Mouse (Mus musculus) kidney, embryonic 14.5 days (tissue): ENCODE measurements around the gene Schip1. TPM values are rescaled to one million over a fixed set of nuclear protein-coding genes. Genes with fewer than 3 reads are reported as not detected.

Experiments used
- ATAC-seq: fragments of 200-750 bp; cut with Nextera tagmentation; 2 replicates; pipeline ENCODE4 v1.8.0; 2017; ENCODE audit warnings: moderate number of reproducible peaks, mild to moderate bottlenecking, moderate TSS enrichment, moderate library complexity; ENCODE audit not compliant: low FRiP score, low TSS enrichment
- H3K27ac ChIP-seq: fragments of 300-500 bp; sonication (generic); 2 replicates; pipeline ENCODE4 v1.5.1; 2014; ENCODE audit warnings: low read depth, mild to moderate bottlenecking, low read length, moderate library complexity, mixed read lengths
- H3K27me3 ChIP-seq: fragments of 300-500 bp; sonication (generic); 2 replicates; pipeline ENCODE4 v1.6.1; 2014; ENCODE audit warnings: mild to moderate bottlenecking, low read length; ENCODE audit not compliant: control insufficient read depth, insufficient read depth
- H3K36me3 ChIP-seq: fragments of 300-500 bp; sonication (generic); 2 replicates; pipeline ENCODE4 v1.6.1; 2014; ENCODE audit warnings: low read length, mixed read lengths; ENCODE audit not compliant: control insufficient read depth, insufficient read depth
- H3K4me1 ChIP-seq: fragments of 300-500 bp; sonication (generic); 2 replicates; pipeline ENCODE4 v1.6.1; 2014; ENCODE audit warnings: low read length, mixed read lengths; ENCODE audit not compliant: control insufficient read depth, insufficient read depth
- H3K4me2 ChIP-seq: fragments of 300-500 bp; sonication (generic); replicated peaks from 2 replicates; pipeline ENCODE4 v1.6.1; 2014; ENCODE audit warnings: low read depth, mild to moderate bottlenecking, low read length
- H3K4me3 ChIP-seq: fragments of 300-500 bp; sonication (generic); 2 replicates; pipeline ENCODE4 v1.5.1; 2014; ENCODE audit warnings: mild to moderate bottlenecking, low read length
- H3K9ac ChIP-seq: fragments of 300-500 bp; sonication (generic); 2 replicates; pipeline ENCODE4 v1.6.1; 2014; ENCODE audit warnings: low read depth, mild to moderate bottlenecking, low read length, moderate library complexity
- H3K9me3 ChIP-seq: fragments of 300-500 bp; sonication (generic); 2 replicates; pipeline ENCODE4 v1.6.1; 2016; ENCODE audit warnings: low read length; ENCODE audit not compliant: control insufficient read depth
- WGBS: fragments of 180-500 bp; shearing (Covaris S2); extraction: QIAGEN DNeasy Blood & Tissue Kit; methylation state at CpG from one replicate; pipeline ENCODE4 v1.1.7; 2014; 5-methylcytosine and 5-hydroxymethylcytosine counted together
- polyA plus RNA-seq: library from polyadenylated mRNA; unstranded; fragments of >200 nt; fragmentation: Nextera tagmentation; extraction: Ambion mirVana; gene quantifications from 2 replicates; pipeline ENCODE4 v1.2.1, GENCODE M21; 2014

Gene Schip1
- polyA plus RNA-seq, 1 experiment from 2014 or later = 50.1 TPM

DNA sequence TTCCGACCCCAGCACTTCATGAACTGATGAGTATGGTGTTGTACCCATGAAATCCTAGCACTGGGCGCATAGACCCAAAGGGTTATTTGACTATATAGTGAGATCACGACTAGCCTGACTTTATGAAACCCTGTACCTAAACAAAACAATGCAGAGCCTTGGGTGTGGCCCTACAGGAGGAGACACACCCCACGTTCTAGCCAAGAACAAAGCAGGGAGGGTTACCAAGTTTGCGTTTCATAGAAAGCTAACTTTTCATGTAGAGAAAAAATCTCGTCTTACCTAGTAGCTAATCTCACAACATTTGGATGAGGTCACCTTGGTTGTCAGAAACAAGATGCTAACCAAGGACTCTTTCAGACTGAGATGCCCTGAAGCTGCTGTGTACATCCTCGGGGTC lies 411.7 kb downstream of the Schip1 start:
- Histone ChIP-seq H3K36me3 (no peaks in the 10 kb centered on the region), H3K27ac (no peak overlapping the region), H3K4me2 (no peak overlapping the region), H3K4me1 (0 out of 2 replicates have a peak, but pooled peaks cover 3% of the 10 kb centered on the region), H3K27me3 (no peaks in the 10 kb centered on the region), H3K4me3 (no peak overlapping the region), H3K9ac (no peak overlapping the region), H3K9me3 (no peaks in the 10 kb centered on the region)
- no peak for ATAC-seq
- 89% methylated on average over 7 of the region's 7 CpGs for WGBS

DNA sequence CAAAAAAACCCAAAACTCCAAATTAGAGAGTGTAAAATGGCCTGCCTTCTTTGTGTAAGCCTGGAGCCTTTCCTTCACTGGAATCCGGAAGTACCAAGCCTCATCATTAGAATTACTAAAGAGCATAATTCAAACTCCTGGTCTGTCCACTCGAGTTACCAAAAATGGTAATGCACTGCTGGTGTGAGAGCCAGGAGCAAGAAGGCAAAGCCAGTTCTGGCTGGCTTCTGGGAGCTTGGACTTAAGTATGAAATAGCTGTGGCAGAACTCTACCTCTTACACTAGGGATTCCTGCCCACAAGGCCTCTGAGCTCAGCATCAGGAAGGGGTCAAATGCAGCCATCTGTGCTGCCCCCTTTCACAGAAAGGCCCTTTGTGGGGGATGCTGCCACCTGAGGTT lies 412.9 kb downstream of the Schip1 start:
- no peak overlapping the region for H3K4me2 ChIP-seq
- no peak for ATAC-seq
- WGBS = 40% methylated on average over 2 of the region's 2 CpGs
- H3K27ac ChIP-seq = no peak overlapping the region
- no peaks in the 10 kb centered on the region for H3K27me3 ChIP-seq
- H3K36me3 ChIP-seq = no peaks in the 10 kb centered on the region
- H3K9ac ChIP-seq = no peak overlapping the region
- H3K4me3 ChIP-seq = no peak overlapping the region
- no peaks in the 10 kb centered on the region for H3K9me3 ChIP-seq
- H3K4me1 ChIP-seq = 0 out of 2 replicates have a peak, but pooled peaks cover 3% of the 10 kb centered on the region

DNA sequence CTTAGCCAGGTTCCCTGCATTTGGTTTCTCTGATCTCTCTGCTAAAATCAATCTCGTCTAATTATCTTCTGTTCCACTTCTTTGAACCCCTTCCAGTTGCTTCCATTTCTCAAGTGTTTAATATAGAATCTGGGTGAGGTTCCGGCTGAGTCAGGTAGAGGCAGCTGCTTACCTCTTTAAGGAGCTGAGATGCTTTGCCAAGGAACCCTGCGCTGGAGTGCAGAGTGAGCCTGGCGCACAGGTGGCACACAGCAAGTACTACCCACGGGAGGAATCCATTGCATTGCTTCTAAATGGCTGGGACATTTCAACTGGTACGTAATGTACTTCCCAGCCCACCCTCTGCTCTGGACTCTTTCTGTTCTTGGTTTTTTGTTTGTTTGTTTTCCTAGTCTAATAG lies 414.7 kb downstream of the Schip1 start:
- H3K4me3 ChIP-seq = no peak overlapping the region
- H3K4me1 ChIP-seq = 0 out of 2 replicates have a peak, but pooled peaks cover 3% of the 10 kb centered on the region
- H3K9me3 ChIP-seq = no peaks in the 10 kb centered on the region
- H3K9ac ChIP-seq = no peak overlapping the region
- no peak overlapping the region for H3K4me2 ChIP-seq
- H3K27me3 ChIP-seq = no peaks in the 10 kb centered on the region
- H3K27ac ChIP-seq = no peak overlapping the region
- no peak for ATAC-seq
- no peaks in the 10 kb centered on the region for H3K36me3 ChIP-seq
- WGBS = 82% methylated on average over 6 of the region's 6 CpGs

GRCm38 (mm10) chr3:68483517-68483916 lies 418.9 kb downstream of the Schip1 start:
- H3K27ac ChIP-seq = no peak overlapping the region
- no peak overlapping the region for H3K4me3 ChIP-seq
- no peak overlapping the region for H3K4me2 ChIP-seq
- H3K36me3 ChIP-seq = no peaks in the 10 kb centered on the region
- H3K27me3 ChIP-seq = no peaks in the 10 kb centered on the region
- ATAC-seq = no peak
- peaks cover 4% of the 10 kb centered on the region; the same call in 1 of the 2 replicates for H3K4me1 ChIP-seq
- H3K9me3 ChIP-seq = no peaks in the 10 kb centered on the region
- H3K9ac ChIP-seq = no peak overlapping the region
- 97% methylated on average over 3 of the region's 3 CpGs for WGBS

- Histone ChIP-seq H3K4me1 (peaks cover 4% of the 10 kb centered on the region; the same call in 1 of the 2 replicates), H3K9me3 (no peaks in the 10 kb centered on the region), H3K27me3 (no peaks in the 10 kb centered on the region), H3K27ac (no peak overlapping the region), H3K36me3 (no peaks in the 10 kb centered on the region), H3K4me2 (no peak overlapping the region), H3K9ac (no peak overlapping the region), H3K4me3 (no peak overlapping the region)
- no peak for ATAC-seq
- 91% methylated on average over 9 of the region's 9 CpGs for WGBS
These were observed 419.4 kb downstream of the Schip1 start for GRCm38 (mm10) chr3:68484021-68484420.

DNA sequence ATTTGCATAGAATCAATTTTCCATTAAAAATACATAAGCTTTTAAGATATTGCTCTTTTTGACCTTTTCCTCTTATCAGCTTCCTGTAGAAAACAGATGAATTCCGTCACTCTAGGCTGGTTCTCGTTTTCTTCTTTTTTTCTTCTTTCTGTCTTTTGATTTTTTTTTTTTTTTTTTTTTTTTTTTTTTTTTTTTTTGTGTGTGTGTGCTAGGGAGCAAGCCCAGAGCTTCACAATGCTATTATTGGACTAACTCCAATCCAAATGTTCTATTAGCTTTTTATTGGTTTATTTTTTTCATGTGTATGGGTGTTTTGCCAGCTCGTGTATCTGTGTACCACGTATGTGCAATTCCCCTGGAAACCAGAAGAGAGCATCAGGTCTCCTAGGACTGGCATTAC lies 420.0 kb downstream of the Schip1 start:
- no peak overlapping the region for H3K4me2 ChIP-seq
- H3K36me3 ChIP-seq = no peaks in the 10 kb centered on the region
- peaks cover 4% of the 10 kb centered on the region; the same call in 1 of the 2 replicates for H3K4me1 ChIP-seq
- WGBS = 69% methylated on average over 4 of the region's 4 CpGs
- ATAC-seq = no peak
- H3K4me3 ChIP-seq = no peak overlapping the region
- H3K9me3 ChIP-seq = no peaks in the 10 kb centered on the region
- no peak overlapping the region for H3K9ac ChIP-seq
- no peak overlapping the region for H3K27ac ChIP-seq
- no peaks in the 10 kb centered on the region for H3K27me3 ChIP-seq

DNA sequence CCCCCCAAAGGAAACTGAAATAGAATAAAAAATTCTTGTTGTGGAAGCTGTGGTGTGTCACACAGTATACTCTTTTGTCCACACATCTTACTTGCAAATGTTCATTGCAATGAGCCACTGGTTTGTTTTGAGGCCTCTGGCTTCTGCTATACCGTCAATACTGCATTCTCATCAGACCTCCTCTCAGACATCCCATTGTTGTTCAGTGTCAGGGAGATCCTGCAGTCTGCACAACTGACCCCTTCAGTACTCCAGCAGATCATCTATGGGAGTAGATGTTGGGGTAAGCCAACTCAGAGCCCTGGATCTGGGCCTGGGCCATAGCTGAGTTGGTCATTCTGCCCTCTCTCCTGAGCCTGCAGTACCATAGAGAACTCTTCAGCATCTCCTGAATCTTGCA lies 423.0 kb downstream of the Schip1 start:
- H3K4me2 ChIP-seq = no peak overlapping the region
- H3K9ac ChIP-seq = no peak overlapping the region
- no peak for ATAC-seq
- H3K36me3 ChIP-seq = no peaks in the 10 kb centered on the region
- H3K27ac ChIP-seq = no peak overlapping the region
- 86% methylated on average over 1 of the region's 1 CpGs for WGBS
- H3K4me1 ChIP-seq = peaks cover 17% of the 10 kb centered on the region
- H3K9me3 ChIP-seq = no peaks in the 10 kb centered on the region
- H3K27me3 ChIP-seq = no peaks in the 10 kb centered on the region
- H3K4me3 ChIP-seq = no peak overlapping the region

DNA sequence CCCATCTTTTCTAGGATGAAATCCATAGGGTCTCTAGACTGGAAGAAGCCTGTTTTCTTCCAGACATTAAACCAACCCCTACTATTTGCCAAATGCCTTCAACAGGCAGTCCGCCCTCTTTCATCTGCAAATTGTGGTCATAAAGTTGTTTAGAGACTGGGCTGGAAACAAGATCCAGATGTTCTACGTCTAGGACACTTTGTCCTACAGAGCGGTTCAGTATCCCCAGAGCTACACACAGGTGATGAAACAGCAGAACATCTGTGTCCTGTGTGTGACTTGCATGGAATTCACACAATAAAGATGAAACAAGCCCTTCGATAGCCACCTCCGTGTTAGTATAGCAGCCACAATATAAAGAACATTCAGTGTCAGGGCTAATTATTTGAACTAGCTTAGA lies 423.7 kb downstream of the Schip1 start:
- no peaks in the 10 kb centered on the region for H3K9me3 ChIP-seq
- ATAC-seq = no peak
- H3K27ac ChIP-seq = no peak overlapping the region
- H3K4me2 ChIP-seq = no peak overlapping the region
- no peaks in the 10 kb centered on the region for H3K36me3 ChIP-seq
- no peaks in the 10 kb centered on the region for H3K27me3 ChIP-seq
- H3K4me1 ChIP-seq = peaks cover 17% of the 10 kb centered on the region
- no peak overlapping the region for H3K4me3 ChIP-seq
- no peak overlapping the region for H3K9ac ChIP-seq
- WGBS = 32% methylated on average over 5 of the region's 5 CpGs

GRCm38 (mm10) chr3:68491516-68491915 lies 426.9 kb downstream of the Schip1 start:
- H3K4me1 ChIP-seq = peaks cover 28% of the 10 kb centered on the region
- no peaks in the 10 kb centered on the region for H3K27me3 ChIP-seq
- H3K9ac ChIP-seq = no peak overlapping the region
- 43% methylated on average over 6 of the region's 6 CpGs for WGBS
- H3K27ac ChIP-seq = peak overlapping the region; percentile 96; the same call in 1 of the 2 replicates
- no peaks in the 10 kb centered on the region for H3K9me3 ChIP-seq
- H3K4me3 ChIP-seq = no peak overlapping the region
- H3K36me3 ChIP-seq = no peaks in the 10 kb centered on the region
- no peak overlapping the region for H3K4me2 ChIP-seq
- no peak for ATAC-seq
